Mouse (Mus musculus) T-cell, adult 2 months (primary cell): ENCODE measurements around the gene Gdpd1.

Experiments used
- DNase-seq: peaks from one replicate; pipeline ENCODE4 v3.0.0; 2022; ENCODE audit warnings: low spot score

Gdpd1 gene

GRCm38 (mm10) chr11:86991241-86991640 is 82.6 kb downstream of the Gdpd1 start:
- DNase-seq: no peak

- DNase-seq: no peak
These were observed 83.6 kb downstream of the Gdpd1 start for GRCm38 (mm10) chr11:86990309-86990708.

GRCm38 (mm10) chr11:86984990-86985389 is 88.9 kb downstream of the Gdpd1 start:
- no peak for DNase-seq
